23 mouse cellular contexts compared by ENCODE assay signal in the genomic region with DNA sequence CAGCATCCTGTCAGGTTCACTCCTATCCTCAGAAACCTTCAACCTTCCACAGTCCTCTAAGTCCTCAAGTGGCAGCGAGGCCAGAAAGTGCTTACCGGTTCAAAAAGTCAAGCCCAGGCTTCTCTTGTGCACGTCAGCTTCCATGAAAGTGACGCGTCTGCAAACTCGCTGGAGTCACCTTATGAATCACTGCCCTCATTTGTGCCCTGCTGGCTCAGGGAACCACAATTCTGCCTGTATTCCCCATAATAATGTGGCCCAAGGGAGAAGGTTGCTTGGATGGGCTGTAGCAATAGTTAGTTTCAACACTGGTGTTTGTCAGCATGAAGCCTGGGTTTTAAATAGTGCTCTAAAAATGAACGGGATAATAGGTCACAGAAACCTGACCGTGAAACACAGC.
DNase-seq lines count a peak whose midpoint lies in the region; ATAC-seq and TF ChIP-seq lines count a peak whose summit lies in the region.
"Had no signal": no experiment of that assay in that cellular context is flagged by ENCODE, and none has a peak within 500 bp of the region (broad histone marks: within the 10 kb centered on the region; RNA-seq: fewer than 3 reads in every experiment).

No protein-coding gene starts in this region.

- H3K27me3 ChIP-seq in kidney, adult 2 months (replicated peaks; ENCODE audit: control insufficient read depth, insufficient read depth, low read length), result no peaks in the 10 kb centered on the region
- H3K27me3 ChIP-seq in midbrain, embryonic 11.5 days (ENCODE audit: control insufficient read depth, insufficient read depth, low read length), result peaks cover 6% of the 10 kb centered on the region; the same call in 1 of the 2 replicates
- H3K27me3 ChIP-seq in midbrain, embryonic 13.5 days, result peaks cover 21% of the 10 kb centered on the region
- no peaks in the 10 kb centered on the region for H3K27me3 ChIP-seq in Patski
- no peaks in the 10 kb centered on the region for H3K27me3 ChIP-seq in limb, embryonic 11.5 days (ENCODE audit: control insufficient read depth, insufficient read depth, low read length)
- no peaks in the 10 kb centered on the region for H3K27me3 ChIP-seq in hindbrain, embryonic 11.5 days (ENCODE audit: control insufficient read depth, insufficient read depth, low read length)
- no peaks in the 10 kb centered on the region for H3K27me3 ChIP-seq in neural tube, embryonic 15.5 days (replicated peaks)
- H3K27me3 ChIP-seq: forebrain, embryonic 13.5 days; hindbrain, embryonic 12.5 days; neural tube, embryonic 12.5 days; stomach, embryonic 15.5 days had no signal

- CTCF ChIA-PET in Patski (lab: Charles Lee), result interaction anchor here (1.0 to 1.5 kb wide), 3 partner anchors 12 to 288 kb away, joined by 3 to 5 read pairs (median 4); no protein-coding TSS in a partner anchor

- no peaks in the 10 kb centered on the region; the same call in 1 of the 2 replicates for H3K36me3 ChIP-seq in kidney, adult 2 months (ENCODE audit: control insufficient read depth, insufficient read depth, low read length)
- H3K36me3 ChIP-seq in midbrain, embryonic 11.5 days (ENCODE audit: control insufficient read depth, insufficient read depth, low read length), result no peaks in the 10 kb centered on the region
- H3K36me3 ChIP-seq in midbrain, embryonic 13.5 days, result no peaks in the 10 kb centered on the region
- H3K36me3 ChIP-seq in limb, embryonic 11.5 days (ENCODE audit: control insufficient read depth, insufficient read depth, low read length), result no peaks in the 10 kb centered on the region
- H3K36me3 ChIP-seq in hindbrain, embryonic 11.5 days (ENCODE audit: control insufficient read depth, insufficient read depth, low read length), result no peaks in the 10 kb centered on the region
- H3K36me3 ChIP-seq in neural tube, embryonic 15.5 days, result no peaks in the 10 kb centered on the region
- H3K36me3 ChIP-seq: hindbrain, embryonic 12.5 days; midbrain, embryonic 12.5 days; neural tube, embryonic 12.5 days; stomach, embryonic 15.5 days had no signal

- DNase-seq in kidney, adult 2 months, result peak; percentile 22
- no peak for DNase-seq in kidney, adult 8-10 months
- peak; percentile 51 for DNase-seq in midbrain, embryonic 11.5 days (ENCODE audit: low spot score, missing footprints)
- DNase-seq in Patski (ENCODE audit: low read depth, low spot score), result no peak
- DNase-seq in limb, embryonic 11.5 days (ENCODE audit: low spot score), result peak; percentile 58
- DNase-seq in hindbrain, embryonic 11.5 days (ENCODE audit: low spot score), result no peak
- DNase-seq: cerebellum, adult 9-10 months; heart, postnatal 10 days; left cerebral cortex, postnatal 4 days; right cerebral cortex, postnatal 4 days; thymus, postnatal 25 days had no signal

- H3K4me2 ChIP-seq in midbrain, embryonic 11.5 days, result no peak overlapping the region
- H3K4me2 ChIP-seq in midbrain, embryonic 13.5 days (replicated peaks), result no peak overlapping the region
- no peak overlapping the region for H3K4me2 ChIP-seq in limb, embryonic 11.5 days (ENCODE audit: low read depth, severe bottlenecking)
- no peak overlapping the region for H3K4me2 ChIP-seq in hindbrain, embryonic 11.5 days (replicated peaks; ENCODE audit: low read depth, low read length)
- no peak overlapping the region for H3K4me2 ChIP-seq in neural tube, embryonic 15.5 days
- H3K4me2 ChIP-seq: forebrain, embryonic 13.5 days; heart, embryonic 11.5 days; hindbrain, embryonic 12.5 days; midbrain, embryonic 12.5 days; neural tube, embryonic 12.5 days; stomach, embryonic 15.5 days had no signal

- no peak for TF ChIP-seq CTCF in kidney, adult 2 months (conservative IDR thresholded peaks at IDR 0.05; ENCODE audit: insufficient read depth, insufficient read length, low read depth, low read length)
- TF ChIP-seq CTCF in Patski (IDR thresholded peaks at IDR 0.05), result no peak

- no peak overlapping the region for H3K9ac ChIP-seq in midbrain, embryonic 11.5 days (ENCODE audit: low read length)
- H3K9ac ChIP-seq in midbrain, embryonic 13.5 days (replicated peaks), result no peak overlapping the region
- H3K9ac ChIP-seq in limb, embryonic 11.5 days (ENCODE audit: low read length), result no peak overlapping the region
- H3K9ac ChIP-seq in hindbrain, embryonic 11.5 days (ENCODE audit: low read depth, low read length), result no peak overlapping the region
- H3K9ac ChIP-seq in neural tube, embryonic 15.5 days (replicated peaks), result no peak overlapping the region
- H3K9ac ChIP-seq: forebrain, embryonic 13.5 days; hindbrain, embryonic 12.5 days; midbrain, embryonic 12.5 days; neural tube, embryonic 12.5 days; stomach, embryonic 15.5 days had no signal

- POLR2A ChIA-PET in Patski (lab: Charles Lee), result interaction anchor here (1.0 to 1.2 kb wide), 4 partner anchors 8 to 70 kb away, joined by 3 to 5 read pairs (median 4); no protein-coding TSS in a partner anchor

- no peak overlapping the region for H3K4me3 ChIP-seq in kidney, adult 2 months (ENCODE audit: insufficient read depth, low read depth, low read length)
- H3K4me3 ChIP-seq in midbrain, embryonic 11.5 days (ENCODE audit: low read depth, low read length), result no peak overlapping the region
- H3K4me3 ChIP-seq in midbrain, embryonic 13.5 days (replicated peaks), result no peak overlapping the region
- H3K4me3 ChIP-seq in limb, embryonic 11.5 days (ENCODE audit: low read depth, low read length), result no peak overlapping the region
- no peak overlapping the region for H3K4me3 ChIP-seq in hindbrain, embryonic 11.5 days (ENCODE audit: low read depth, low read length)
- no peak overlapping the region for H3K4me3 ChIP-seq in neural tube, embryonic 15.5 days (replicated peaks)
- H3K4me3 ChIP-seq: forebrain, embryonic 13.5 days; hindbrain, embryonic 12.5 days; midbrain, embryonic 12.5 days; neural tube, embryonic 12.5 days; stomach, embryonic 15.5 days had no signal

- WGBS in kidney, adult 2 months, result 71% methylated on average over 8 of the region's 8 CpGs
- WGBS in midbrain, embryonic 11.5 days, result 88% methylated on average over 8 of the region's 8 CpGs
- WGBS in midbrain, embryonic 13.5 days, result 84% methylated on average over 8 of the region's 8 CpGs
- WGBS in limb, embryonic 11.5 days, result 42% methylated on average over 8 of the region's 8 CpGs
- 82% methylated on average over 8 of the region's 8 CpGs for WGBS in hindbrain, embryonic 11.5 days
- WGBS in neural tube, embryonic 15.5 days, result 64% methylated on average over 8 of the region's 8 CpGs

- no peak for TF ChIP-seq POLR2A in kidney, adult 2 months (IDR thresholded peaks at IDR 0.05; ENCODE audit: low read depth, low read length)

- H3K9me3 ChIP-seq in midbrain, embryonic 11.5 days (ENCODE audit: control insufficient read depth, low read length), result no peaks in the 10 kb centered on the region
- H3K9me3 ChIP-seq in midbrain, embryonic 13.5 days, result no peaks in the 10 kb centered on the region
- no peaks in the 10 kb centered on the region for H3K9me3 ChIP-seq in limb, embryonic 11.5 days (ENCODE audit: control insufficient read depth, low read length)
- no peaks in the 10 kb centered on the region for H3K9me3 ChIP-seq in hindbrain, embryonic 11.5 days (ENCODE audit: control insufficient read depth, low read length)
- no peaks in the 10 kb centered on the region for H3K9me3 ChIP-seq in neural tube, embryonic 15.5 days (replicated peaks)
- H3K9me3 ChIP-seq: forebrain, embryonic 13.5 days; hindbrain, embryonic 12.5 days; midbrain, embryonic 12.5 days; neural tube, embryonic 12.5 days; stomach, embryonic 15.5 days had no signal

- no peak for ATAC-seq in midbrain, embryonic 11.5 days (ENCODE audit: low FRiP score)
- no peak for ATAC-seq in midbrain, embryonic 13.5 days
- ATAC-seq in Patski, result peak; percentile 28
- no peak for ATAC-seq in limb, embryonic 11.5 days (ENCODE audit: insufficient number of reproducible peaks, low FRiP score, low TSS enrichment, low read depth)
- ATAC-seq in hindbrain, embryonic 11.5 days (ENCODE audit: low FRiP score), result no peak
- ATAC-seq in neural tube, embryonic 15.5 days (ENCODE audit: low FRiP score), result no peak
- ATAC-seq: activated CD4-positive, CD25-positive, alpha-beta regulatory T cell, adult 4 months; CD4-positive, CD25-positive, alpha-beta regulatory T cell, adult 4 months; forebrain, embryonic 13.5 days; lung, postnatal 0 days had no signal

- in situ Hi-C loops in Patski (cut with MboI; ENCODE audit: low pct_unique_long_range_greater_than_20kb), result no loop called here

- peaks cover 6% of the 10 kb centered on the region for H3K4me1 ChIP-seq in kidney, adult 2 months (ENCODE audit: control insufficient read depth, insufficient read depth, low read length)
- peaks cover 18% of the 10 kb centered on the region for H3K4me1 ChIP-seq in midbrain, embryonic 11.5 days (ENCODE audit: control insufficient read depth, insufficient read depth, low read length)
- peaks cover 24% of the 10 kb centered on the region for H3K4me1 ChIP-seq in midbrain, embryonic 13.5 days (replicated peaks)
- peaks cover 15% of the 10 kb centered on the region for H3K4me1 ChIP-seq in limb, embryonic 11.5 days (ENCODE audit: control insufficient read depth, insufficient read depth, low read length)
- H3K4me1 ChIP-seq in hindbrain, embryonic 11.5 days (replicated peaks; ENCODE audit: control insufficient read depth, insufficient read depth, low read length), result no peaks in the 10 kb centered on the region; the same call in 1 of the 2 replicates
- H3K4me1 ChIP-seq in neural tube, embryonic 15.5 days, result peaks cover 4% of the 10 kb centered on the region; the same call in 1 of the 2 replicates

- no peak overlapping the region for H3K27ac ChIP-seq in kidney, adult 2 months (ENCODE audit: insufficient read depth, low read depth, low read length)
- H3K27ac ChIP-seq in midbrain, embryonic 11.5 days (ENCODE audit: low read depth, low read length), result no peak overlapping the region
- H3K27ac ChIP-seq in midbrain, embryonic 13.5 days, result no peak overlapping the region
- no peak overlapping the region for H3K27ac ChIP-seq in limb, embryonic 11.5 days (replicated peaks; ENCODE audit: low read depth, low read length)
- H3K27ac ChIP-seq in hindbrain, embryonic 11.5 days (ENCODE audit: low read depth, low read length), result no peak overlapping the region
- H3K27ac ChIP-seq in neural tube, embryonic 15.5 days (replicated peaks), result no peak overlapping the region
- H3K27ac ChIP-seq: hindbrain, embryonic 12.5 days; macrophage; midbrain, embryonic 12.5 days; neural tube, embryonic 12.5 days; stomach, embryonic 15.5 days had no signal

Comparison
In these comparisons a context has a peak if more than half of its experiments do, and no peak if none do; other contexts are left out.
1. DNase-seq: peak in kidney, adult 2 months (single experiment), midbrain, embryonic 11.5 days (single experiment) and limb, embryonic 11.5 days (single experiment); none in kidney, adult 8-10 months (0 of 2), Patski (single experiment) and hindbrain, embryonic 11.5 days (single experiment).